Mouse (Mus musculus) C2C12 (cell line): ENCODE measurements around the gene Hist2h2be.

Experiments used
- CTCF ChIP-seq: IDR thresholded peaks from one replicate; pipeline ENCODE4 v1.5.1; 2011; ENCODE audit not compliant: control insufficient read depth, insufficient read depth, insufficient read length
- MAX ChIP-seq: IDR thresholded peaks from one replicate; pipeline ENCODE4 v1.6.1; 2011; ENCODE audit warnings: mild to moderate bottlenecking, control low read depth

- TF ChIP-seq CTCF: no peak
- no peak for TF ChIP-seq MAX
These were observed 27.9 kb upstream of the Hist2h2be start for GRCm38 (mm10) chr3:96192977-96193376.
